Mouse (Mus musculus): ENCODE results near the gene Gm20458. TPM values are rescaled to one million over a fixed set of nuclear protein-coding genes. Genes with fewer than 3 reads are reported as not detected.

The Gm20458 gene
- total RNA-seq, 2 experiments from 2014 or later, result 4.1 to 17.9 TPM

DNA sequence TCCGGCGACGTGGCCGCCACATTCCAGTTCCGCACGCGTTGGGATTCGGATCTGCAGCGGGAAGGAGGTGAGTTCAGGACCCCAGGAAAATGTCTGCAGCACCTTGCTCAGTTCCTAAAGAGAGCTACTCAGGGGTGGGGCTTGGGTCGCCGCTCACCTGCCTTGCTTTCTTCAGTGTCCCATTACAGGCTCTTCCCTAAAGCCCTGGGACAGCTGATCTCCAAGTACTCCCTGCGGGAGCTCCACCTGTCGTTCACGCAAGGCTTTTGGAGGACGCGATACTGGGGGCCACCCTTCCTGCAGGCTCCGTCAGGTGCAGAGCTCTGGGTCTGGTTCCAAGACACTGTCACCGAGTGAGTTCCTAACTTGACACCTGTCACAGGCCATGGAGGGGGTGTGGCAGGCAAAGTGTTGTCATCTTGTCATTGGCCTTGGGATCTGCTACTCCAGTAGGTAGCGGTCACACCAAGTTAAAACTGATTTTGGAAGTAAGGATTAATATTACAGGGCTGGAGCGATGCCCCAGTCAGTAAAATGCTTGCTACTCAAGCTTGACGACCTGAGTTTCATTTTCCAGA is 37.0 kb downstream of the Gm20458 start:
- DNase-seq (ENCODE audit: low spot score in 2 of 2), result no peak

DNA sequence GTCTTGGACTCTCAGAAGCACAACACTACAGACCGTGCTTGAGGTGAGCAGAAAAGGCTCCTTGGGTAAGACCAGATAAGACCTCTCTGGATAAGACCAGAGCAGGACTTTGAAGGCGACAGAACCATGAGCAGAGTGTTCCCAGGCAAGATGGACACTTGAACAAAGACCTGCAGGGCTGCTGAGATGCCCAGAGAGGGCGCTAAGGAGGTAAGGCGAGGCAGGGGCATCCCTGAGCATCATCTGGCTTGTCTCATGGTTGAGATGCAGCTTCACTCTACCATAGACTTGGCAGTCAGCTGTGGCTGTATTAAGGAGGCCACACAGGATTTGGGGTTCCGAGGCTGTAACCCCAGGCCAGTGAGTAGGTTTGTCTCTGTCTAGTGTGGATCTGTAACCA is 38.5 kb downstream of the Gm20458 start:
- DNase-seq (ENCODE audit: low spot score in 2 of 2), result no peak

DNA sequence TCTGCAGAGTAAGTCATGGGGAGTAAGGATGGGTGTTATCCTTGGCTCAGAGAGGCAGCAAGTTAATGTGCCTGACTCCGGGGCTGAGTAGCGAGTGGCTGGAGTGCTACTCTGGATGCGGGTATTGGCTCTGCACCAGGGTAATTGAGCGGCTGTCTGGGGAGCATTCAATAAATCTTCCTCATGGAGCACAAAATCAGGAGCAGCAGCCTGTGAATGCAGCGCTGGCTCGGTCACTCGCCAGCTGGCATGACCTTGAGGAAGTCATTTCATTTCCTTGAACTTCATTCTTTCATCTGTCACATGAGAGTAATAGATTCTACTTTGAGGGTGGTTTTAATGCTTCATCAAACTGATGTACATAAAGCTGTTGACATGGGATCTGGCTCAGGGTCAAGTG is 39.7 kb downstream of the Gm20458 start:
- no peak for DNase-seq (ENCODE audit: low spot score in 2 of 2)

DNA sequence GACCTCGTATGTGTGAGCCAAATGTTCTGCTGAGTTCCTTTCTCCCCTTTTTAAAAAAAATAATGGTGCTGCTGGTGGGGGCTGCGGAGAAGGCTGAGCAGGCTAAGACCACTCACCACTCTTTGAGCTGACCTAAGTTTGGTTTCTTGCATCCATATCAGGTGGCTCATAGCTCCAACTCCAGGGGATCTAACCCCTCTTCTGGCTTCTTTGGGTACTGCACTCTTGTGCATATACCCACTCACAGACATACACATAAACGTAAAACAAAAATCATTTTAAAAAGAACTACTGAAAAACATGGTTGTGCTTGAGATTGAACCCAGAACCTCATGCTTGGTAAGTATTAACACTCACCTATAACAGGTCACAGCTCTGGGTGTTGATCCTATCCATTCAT is 44.2 kb downstream of the Gm20458 start:
- no peak for DNase-seq (ENCODE audit: low spot score in 2 of 2)

DNA sequence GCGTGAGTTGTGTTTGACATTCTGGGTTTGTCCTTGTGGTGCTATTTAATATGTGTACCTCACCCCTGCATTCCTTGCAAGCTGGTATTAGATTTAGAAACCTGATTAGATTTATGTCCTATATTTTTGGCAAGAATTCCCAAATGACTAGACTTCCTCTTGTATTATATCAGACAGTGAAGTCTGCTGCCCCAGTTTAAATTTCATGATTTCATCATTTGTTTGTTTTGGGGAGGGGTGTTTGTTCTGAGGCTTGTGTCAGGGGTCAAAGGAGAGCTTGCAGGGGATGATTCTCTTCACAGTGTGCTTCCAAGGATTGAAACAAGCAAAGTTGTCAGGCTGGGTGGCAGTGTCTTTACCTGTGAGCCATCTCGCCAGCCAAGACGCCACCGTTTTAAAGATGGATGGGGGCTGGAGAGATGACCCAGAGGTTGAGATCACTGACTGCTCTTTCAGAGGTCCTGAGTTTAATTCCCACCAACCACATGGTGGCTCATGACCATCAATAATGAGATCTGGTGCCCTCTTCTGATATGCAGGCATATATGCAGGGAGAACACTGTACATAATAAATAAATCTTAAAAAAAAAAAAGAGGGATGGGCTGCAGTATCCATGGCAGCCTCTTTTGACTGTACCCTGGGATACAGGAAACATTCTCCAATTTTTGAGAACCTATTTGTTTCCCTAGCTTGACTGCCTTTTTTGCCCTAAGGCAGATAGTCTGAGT is 45.0 kb downstream of the Gm20458 start:
- no peak for DNase-seq (ENCODE audit: low spot score in 2 of 2)

DNA sequence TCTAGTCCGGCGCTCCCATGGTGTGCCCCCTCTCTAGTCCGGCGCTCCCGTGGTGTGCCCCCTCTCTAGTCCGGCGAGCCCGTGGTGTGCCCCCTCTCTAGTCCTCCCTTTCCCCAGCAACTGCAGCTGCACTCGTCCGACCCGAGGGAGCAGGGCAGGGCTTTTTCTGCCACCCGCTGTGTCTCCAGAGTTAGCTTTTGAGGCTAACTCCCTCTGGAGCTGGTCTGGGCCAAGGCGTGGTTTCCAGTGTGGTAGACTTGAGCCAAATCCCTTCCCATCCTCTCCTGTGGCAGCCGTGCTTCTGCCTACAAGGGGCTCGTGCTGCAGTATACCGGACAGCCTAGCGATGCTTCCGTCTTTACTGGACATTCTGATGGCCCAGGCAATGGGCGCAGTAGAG is 47.0 kb downstream of the Gm20458 start:
- no peak for DNase-seq (ENCODE audit: low spot score in 2 of 2)

DNA sequence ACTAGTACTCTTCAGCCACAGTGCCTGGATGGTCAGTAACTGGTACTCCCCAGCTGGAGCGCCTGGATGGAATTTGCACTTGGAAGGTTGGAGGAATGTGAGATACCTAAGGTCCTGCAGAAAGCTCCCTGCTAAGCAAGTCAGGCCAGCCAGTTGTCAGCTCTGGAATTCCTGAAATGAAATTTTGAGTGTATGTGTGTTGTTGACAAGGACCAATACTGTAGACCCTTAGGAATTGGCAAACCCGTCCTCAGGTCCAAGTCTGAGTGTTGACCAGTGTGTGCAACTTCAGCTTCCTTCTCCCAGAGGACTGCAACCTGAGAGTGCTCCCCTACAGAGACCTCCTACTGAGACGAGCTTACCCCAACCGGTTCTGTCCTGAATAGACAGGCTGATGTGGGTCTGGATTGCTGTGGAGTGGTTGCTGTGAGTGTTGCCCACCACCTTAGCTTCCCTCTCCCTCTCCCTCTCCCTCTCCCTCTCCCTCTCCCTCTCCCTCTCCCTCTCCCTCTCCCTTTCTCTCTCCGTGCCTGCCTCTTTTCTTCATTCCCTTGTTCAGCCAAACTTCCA is 49.9 kb downstream of the Gm20458 start:
- DNase-seq (ENCODE audit: low spot score in 2 of 2), result no peak

DNA sequence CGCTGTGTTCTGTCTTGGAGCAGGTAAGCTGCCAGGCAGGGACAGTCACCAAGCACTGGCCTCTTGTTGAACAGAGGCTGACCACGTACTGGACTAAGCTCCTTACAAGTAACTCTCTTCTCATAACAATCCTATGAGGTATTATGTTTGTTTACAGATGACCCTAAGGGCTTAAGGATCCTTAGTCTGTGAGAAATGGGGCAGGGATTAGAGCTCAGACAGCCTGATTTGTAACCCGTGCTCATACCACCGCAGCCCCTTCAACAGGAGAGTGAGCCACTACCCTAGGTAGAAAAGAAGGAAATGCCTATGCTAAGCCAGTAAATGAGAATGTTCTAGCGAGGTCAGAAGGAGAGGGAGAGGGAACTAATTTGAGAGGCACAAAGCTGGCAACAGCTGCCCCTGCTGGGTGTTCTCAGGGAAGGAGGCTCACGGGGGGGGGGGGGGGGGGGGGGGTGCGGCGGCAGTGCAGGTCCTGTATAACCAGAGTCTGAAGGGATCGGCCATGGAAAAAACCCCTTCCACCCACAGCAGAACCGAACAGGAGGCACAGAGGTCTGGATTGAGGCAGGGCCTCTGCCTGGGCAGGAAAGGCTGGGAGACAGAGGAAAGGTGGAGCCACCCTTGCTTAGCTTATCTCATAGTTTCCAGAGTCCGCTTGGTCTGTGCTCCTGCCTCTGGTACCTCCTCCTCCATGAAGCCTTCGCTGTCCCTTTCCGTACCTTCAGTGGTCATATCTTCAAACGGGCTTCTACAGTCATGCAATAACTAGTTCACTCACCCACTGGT is 51.5 kb downstream of the Gm20458 start:
- DNase-seq (ENCODE audit: low spot score in 2 of 2), result no peak

DNA sequence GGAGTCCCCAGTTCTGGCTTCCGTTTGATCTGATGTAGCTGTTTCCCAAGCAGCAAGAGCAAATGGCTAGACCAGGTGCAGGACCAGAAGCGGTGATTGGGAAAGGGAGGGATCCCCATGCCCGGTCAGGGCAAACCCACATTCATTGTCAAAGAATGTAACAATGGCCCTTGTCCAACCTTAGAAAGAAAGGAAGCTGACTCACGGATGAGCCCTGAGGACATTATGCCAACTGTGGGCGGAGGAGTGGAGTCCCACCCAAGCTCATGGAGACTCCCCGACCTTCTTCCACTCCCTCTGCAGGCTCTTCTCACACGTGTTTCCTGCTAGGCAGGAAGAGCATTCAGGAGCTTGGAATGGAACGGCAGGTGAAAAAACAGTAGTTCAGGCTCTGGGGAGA is 52.6 kb downstream of the Gm20458 start:
- DNase-seq (ENCODE audit: low spot score in 2 of 2), result no peak

DNA sequence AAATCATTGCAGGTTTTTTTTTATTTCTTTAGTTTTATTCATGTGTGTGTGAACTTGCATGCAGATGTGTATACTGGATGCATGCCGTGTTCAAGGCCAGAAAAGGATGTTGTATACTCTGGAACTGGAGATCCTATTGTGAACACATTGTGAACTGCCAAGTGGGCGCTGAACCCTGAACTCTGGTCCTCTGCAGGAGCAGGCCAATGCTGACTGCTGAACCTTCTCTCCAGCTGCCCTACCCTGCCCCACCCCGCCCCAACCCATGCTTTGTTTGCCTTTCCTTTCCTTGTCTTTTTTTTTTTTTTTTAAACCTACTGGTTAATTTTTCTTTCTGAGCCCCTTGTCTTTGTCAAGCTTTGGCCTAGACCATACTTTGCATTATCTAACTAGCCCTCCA is 54.1 kb downstream of the Gm20458 start:
- no peak for DNase-seq (ENCODE audit: low spot score in 2 of 2)

DNA sequence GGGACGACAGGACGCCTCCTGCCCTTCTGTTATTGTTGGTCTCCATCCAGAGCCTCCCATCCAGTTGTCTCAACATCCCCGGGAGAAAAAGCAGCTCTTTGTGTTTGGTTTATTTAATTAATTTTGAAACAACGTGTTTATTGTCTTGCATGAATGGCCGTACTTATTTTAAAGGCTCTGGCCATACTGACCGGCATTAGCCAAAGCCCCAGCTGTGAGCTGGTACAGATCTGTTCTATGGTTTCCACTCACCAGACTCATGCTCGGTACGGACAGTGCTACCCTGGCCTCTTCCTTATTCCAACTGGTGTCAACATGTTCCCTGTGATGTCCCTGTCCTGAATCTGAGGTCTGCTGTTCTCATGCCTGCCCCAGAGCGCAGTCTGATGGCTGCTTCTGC is 55.1 kb downstream of the Gm20458 start:
- DNase-seq (ENCODE audit: low spot score in 2 of 2), result no peak

DNA sequence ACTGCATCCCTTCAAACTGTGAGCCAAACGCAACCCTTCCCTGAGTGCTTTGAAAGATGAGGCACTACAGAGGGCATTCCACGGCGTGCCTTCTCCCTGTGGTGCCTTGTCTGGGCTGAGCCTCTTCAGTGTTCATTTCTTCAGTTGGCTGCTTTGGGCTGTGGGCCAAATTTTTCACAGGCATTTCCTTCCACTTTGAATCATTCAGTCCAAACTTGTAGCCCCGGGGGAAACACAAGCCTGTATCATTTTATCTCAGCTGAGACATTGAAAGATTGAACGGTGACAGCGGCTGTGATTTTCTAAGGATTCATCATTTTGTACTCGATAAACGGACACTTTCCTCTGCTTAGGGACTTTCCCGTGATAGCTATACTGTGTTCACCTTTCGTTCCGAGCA is 55.8 kb downstream of the Gm20458 start:
- no peak for DNase-seq (ENCODE audit: low spot score in 2 of 2)

DNA sequence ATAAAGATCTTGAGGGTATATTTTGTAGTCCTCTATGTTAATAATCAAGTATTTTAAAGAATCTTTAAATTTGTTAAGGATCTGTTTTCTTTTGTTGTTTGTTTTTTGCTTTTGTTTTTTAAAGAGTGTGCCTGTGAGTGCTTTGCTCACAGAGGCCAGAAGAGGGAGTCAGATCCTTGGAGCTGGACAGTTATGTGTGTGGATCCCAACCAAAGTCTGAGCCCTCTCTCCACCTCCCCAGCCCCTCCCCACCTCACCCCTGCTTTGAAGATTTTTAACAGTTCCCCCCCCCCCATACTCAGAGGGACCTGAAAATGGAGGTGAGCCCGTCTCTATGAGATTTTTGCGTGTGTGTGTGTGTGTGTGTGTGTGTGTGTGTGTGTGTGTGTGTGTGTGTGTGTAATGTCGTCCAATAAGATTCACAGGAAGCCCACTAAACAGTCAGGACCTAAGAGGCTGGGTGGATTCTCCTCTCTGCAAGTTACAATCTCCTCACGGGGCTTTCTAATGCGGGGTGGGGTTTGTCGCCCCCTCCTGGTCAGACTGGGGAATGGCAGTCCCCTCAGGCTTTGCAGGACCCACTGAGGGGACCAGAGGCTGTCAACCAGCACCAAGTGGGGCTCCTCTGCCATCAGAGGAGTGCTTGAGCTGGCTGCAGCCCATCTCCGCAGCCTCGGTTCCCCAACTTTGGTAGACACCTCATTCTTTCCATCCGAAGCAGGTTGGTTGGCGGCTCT is 56.9 kb downstream of the Gm20458 start:
- DNase-seq (ENCODE audit: low spot score in 2 of 2), result peak; percentile 54 to 61

DNA sequence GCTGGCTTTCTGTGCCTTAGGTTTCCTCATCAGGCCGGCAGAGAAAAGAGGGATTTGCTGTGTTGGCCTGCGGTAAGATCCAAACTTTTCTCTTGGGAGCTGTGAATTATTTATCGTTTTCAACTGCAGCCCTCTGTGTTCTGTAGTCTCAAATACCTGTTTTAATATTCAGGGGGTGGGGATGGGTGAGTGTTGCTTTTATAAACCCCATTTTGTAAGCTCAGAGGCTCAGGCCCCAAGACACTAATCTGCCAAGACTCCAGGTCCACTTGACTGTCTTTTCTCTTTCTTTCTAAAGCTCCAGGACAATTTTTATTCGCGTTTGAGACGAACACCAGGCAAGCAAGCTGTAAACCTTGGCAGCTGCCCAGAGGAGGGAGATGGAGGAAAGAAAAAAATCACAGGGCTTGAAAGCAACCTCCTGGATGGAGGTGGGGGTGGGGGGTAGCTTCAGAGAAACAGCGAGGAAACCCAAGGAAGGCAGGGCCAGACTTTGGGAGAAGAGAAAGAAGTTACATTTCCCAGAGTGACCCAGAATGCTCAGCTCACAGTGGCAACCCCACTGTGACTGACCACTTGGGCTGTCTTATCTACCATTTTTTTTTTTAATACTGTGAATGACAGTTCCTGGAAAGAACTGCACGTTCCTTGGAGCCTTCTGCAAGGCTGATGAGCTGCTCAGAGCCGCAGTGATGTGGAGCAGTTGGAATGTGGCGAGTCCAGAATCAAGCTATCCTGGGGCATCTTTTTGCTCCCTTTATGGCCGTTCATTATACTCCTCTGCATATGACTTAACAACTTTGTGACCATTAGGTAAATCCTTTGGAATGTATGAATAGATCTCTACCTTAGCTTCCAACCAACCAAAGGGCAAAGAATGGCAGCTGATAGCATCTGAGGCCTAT is 57.8 kb downstream of the Gm20458 start:
- DNase-seq (ENCODE audit: low spot score in 2 of 2), result peak; percentile 28 to 43

DNA sequence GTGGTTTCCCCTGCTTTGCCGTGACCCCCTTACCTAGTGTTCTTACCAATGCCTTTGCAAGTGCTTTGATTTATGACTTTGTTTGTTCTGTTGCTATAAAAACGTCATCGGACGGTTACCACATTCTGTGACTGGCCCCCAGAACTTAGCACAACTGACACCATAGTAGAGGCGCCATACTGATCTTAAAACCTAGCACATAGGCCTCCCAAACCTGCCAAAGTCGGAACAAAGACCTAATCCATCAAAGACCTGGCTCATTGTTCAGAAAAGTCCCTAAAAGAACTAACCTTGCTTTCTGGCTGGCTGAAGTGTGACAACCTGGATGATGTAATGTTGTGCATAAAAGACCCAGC is 58.4 kb downstream of the Gm20458 start:
- DNase-seq (ENCODE audit: low spot score in 2 of 2), result no peak

DNA sequence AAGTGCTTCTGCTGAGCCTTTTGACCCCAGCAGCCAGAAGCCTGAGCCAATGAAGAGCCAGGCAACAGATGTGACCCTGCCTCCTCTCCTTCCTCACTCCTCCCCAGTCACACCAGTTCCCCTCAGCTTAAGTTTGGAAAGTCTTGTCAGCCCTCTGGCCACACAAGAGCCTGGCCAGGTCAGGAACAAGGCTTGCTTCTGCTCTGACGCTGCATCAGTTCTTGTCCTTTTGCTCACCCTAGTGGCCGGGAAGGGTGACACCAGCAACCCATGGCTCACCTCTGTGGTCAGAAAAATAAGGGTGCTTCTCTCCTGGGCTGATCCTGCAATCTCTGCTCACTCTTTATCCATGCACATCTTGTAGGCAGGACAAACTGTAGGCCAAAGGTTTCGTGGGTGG is 60.0 kb downstream of the Gm20458 start:
- DNase-seq (ENCODE audit: low spot score in 2 of 2), result peak; percentile 18 to 35

DNA sequence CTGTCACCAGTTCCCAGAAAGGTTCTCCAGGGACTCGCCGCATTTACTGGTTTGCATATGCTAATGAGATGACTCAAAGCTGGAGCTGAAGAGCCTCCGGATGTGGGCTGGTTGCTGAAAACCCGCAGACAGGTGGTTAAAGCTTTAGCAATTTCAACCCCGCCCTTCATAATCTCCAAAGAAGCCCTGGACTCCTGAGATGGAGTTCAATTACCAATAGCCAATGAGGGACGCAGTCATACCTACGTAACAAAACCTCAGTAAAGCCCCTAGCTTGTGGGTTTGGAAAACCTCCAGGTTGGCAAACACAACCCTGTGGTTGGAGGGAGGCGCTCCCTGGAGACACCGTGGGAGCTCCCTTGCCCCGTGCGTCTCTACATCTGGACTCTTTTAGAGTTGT is 61.1 kb downstream of the Gm20458 start:
- DNase-seq (ENCODE audit: low spot score in 2 of 2), result no peak

DNA sequence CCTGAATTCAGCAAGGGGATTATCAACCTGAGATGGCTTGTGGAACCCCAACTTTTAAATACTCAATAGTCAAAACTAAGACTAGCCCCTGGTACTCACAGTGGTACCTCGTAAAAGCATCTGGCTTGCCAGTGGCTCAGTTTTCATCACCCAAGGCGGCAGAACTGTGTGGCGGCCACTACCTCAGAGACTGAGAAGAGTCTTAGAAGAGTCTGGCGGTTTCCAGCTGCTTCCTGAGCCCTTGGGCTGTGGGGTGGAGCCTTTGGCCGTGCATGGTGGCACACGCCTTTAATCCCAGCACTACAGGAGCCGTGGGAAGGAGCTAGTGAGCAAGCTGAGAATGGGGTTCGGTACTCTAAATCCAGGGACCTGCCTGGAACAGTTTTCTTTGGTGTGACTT is 61.5 kb downstream of the Gm20458 start:
- no peak for DNase-seq (ENCODE audit: low spot score in 2 of 2)

DNA sequence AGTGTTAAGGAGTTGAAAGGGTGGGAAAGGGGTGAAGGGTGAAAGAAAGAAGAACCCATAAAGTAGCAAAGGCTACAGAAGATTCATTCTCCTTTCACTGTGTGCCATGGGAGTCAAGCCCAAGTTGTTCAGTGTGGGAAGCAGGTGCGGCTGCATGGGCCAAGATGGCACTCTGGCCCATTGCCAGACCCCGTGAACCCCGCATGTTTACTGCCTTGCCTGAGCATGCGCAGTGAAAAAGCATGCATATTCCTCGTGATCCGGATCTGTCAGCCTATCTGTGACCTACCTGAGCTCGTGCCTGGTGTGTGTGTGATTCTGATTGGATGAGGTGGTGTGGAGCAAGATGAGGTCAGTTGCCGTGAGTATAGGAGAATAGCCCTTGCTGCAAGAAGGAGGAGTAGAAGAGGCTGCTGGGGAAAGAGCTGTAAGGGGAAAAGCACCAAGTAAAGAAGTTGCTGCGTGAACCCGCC is 62.6 kb downstream of the Gm20458 start:
- DNase-seq (ENCODE audit: low spot score in 2 of 2), result no peak

DNA sequence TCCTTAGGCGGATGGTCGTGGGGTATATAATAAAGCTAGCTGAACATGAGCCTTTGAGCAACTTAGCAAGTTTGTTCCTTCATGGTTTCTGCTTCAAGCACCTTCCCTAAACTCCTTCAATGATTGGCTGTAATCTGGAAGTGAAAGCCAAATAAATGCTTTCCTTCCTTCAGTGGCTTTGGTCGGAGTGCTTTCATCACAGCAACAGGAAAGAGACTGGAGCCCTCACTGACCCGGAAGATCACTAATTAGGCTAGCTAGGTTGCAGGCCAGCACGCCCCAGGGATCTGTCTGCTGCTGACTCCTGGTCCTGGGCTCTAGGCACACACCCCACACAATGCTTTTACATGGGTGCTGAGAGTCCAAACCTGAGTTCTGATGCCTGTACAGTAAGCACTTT is 67.8 kb downstream of the Gm20458 start:
- no peak for DNase-seq (ENCODE audit: low spot score in 2 of 2)

All from layer of hippocampus, postnatal 10 days (tissue).